Mouse (Mus musculus) left cerebral cortex, postnatal 10 days (tissue): ENCODE measurements around the gene Cd300ld5. TPM values are rescaled to one million over a fixed set of nuclear protein-coding genes. Genes with fewer than 3 reads are reported as not detected.
"Not testable (repeated sequence)": the region's sequence is repeated elsewhere in the genome, so short reads cannot be mapped to it uniquely, and the experiment has no call there.

Source experiments
- DNase-seq, 2 experiments: peaks; one replicate each; pipeline ENCODE4 v3.0.0; 2021 to 2022; ENCODE audit warnings: low spot score in 2 of 2, mixed read lengths in 1 of 2; ENCODE audit errors: extremely low spot score in 1 of 2
- intact Hi-C: fragments of 180-260 bp; cut with DNase I; formaldehyde crosslinking; loops from one replicate; pipeline ENCODE4 v1.15.1; 2025
- total RNA-seq, 2 experiments: library from RNA; stranded (reverse); gene quantifications; 2 replicates each; pipeline ENCODE4 v1.2.3; 2021

Gene Cd300ld5
- total RNA-seq: not detected

DNA sequence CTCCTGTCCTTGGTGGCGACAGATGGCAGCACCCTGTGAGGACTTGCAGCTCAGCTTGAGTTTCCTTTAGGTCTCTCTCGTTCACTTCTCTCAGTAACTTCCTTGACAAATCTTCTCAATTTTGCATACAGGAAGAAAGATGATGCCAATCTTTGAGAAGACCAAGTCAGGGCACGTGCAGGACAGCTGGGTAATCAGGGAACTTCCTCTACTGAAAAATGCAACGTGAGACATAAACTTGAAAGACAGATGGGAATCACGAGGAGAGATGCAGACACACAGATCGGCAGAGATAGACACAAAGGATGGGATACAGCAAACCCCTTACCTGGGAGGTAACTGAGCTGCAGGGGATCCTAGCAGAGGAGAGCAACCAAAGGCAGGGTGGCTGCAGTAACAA, at the start of gene Cd300ld5:
Cd300ld5 (minus strand) TSS at position 101 of the 400 bp plus-strand sequence.
- DNase-seq, intact Hi-C loops: not testable (repeated sequence)

DNA sequence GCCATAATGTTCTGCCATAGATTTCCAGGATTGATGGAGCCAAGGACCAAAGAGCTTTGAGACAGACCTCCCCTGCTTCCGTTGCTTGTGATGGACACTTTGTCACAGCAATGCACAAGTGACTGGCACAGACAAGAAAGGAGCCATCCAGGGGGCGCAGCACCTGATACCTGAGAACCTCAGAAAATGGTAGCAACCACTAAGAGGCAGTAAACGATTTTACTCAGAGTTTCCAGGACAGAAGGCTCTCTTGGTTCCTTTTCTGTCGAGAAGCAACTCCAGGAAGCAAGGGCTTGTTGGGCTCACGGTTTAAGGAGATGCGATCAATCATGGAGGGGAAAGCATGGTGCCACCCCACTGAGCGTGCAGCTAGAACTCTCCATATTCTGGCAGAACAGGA, 48.6 kb upstream of the Cd300ld5 start:
- intact Hi-C loops: no loop called here
- no peak for DNase-seq

DNA sequence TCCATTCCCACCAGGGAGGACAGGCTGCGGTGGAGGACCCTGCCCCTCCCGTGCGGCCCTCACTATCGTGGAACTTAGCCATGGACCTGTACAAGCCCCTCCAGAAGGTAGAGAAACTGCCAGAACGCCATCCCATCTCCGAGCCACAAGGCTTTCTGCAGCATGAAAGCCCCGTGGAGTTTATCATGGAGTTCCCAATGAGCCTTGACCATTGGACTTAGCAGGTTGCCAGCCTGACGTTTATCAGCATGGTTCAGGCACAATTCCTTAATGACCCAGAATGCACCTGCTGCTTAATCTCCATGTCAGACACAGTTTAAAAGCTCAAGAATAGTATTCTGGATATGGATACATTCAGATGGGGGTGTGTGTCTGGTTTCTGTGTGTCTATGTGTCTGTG, 47.5 kb upstream of the Cd300ld5 start:
- intact Hi-C loops: no loop called here

DNA sequence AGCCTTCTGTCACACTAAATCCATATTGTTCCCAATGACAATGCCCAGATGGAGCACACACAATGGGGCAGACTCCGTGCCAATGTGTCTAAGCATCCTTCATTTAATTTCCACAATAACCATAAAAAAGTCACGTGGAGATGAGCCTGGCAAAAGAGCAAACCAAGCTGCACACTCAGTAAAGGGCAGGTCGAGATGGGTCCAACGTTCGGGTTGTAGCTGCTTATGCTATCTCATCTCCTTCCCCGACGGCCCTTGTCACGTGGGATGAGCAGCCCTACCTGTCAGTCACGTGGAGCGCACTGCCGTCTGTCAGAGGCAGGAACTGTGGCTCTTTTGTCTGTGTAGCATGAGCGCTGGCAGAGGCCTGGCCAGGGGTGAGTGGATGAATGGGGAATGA, 47.0 kb upstream of the Cd300ld5 start:
- DNase-seq: no peak
- intact Hi-C loops: loop anchor here (5.0 kb wide), 1 partner anchor 188 kb away; no protein-coding TSS in a partner anchor

More for the DNA sequence above, 47.5 kb upstream of the Cd300ld5 start:
- no peak for DNase-seq

DNA sequence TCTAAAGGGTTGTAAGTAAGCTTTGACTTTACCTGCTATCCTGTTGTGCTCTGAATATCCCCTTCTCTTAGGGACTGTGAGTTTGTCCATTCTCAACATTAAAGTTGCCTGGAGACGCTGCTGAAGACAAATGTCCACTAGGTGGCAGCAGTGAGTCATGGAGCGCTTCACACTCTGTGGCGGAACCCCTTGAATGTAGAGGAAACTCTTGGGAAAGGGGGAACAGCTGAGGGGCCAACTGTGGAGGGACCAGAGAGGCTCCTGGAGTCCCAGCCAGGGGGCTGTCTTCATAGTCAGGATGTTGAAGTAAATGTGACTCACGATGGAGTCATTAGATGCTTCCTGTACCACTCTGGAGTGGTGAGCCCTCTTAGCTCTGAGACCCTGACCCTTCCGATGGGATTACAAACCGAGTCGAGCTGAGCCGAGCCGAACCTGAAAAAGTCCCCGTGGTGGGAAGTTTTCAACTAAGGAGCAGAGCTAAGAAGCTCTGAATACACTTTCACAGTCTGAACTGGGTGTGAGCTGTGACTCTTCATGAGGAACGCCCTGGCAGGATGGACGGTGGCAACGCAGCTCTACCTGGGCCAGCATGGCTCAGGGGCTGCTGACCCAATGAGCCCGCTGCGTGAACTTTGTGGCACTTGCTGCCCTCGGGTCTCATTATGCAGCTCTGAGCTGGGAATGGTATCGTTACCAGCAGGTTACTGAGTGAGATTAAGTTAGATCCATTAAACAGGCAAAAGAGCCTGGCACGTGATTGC, 46.0 kb upstream of the Cd300ld5 start:
- DNase-seq: peak; percentile 74 to 77
- intact Hi-C loops: loop anchor here (2.0 to 5.0 kb wide), 2 partner anchors 69 to 189 kb away; no protein-coding TSS in a partner anchor

DNA sequence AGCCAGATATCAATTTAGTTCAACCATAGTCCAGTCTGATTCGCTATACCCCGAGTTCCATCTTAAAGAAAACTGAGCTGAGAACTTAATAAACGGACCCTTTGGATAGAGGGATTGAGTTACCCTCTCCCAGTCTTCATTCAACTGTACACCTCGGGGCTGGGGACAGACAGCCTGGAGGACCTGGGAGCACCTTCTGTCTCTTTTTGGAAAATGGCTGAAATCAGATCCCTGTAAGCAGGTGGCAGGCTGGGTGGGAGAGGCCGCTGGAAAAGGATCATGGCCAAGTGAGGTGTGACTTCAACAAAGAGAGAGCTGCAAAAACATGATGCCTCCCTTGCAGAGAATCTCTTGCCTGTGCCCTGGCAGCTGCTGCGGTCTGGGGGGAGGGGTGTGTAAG, 44.6 kb upstream of the Cd300ld5 start:
- intact Hi-C loops: loop anchor here (2.0 to 5.0 kb wide), 2 partner anchors 71 to 190 kb away; no protein-coding TSS in a partner anchor
- DNase-seq: no peak

DNA sequence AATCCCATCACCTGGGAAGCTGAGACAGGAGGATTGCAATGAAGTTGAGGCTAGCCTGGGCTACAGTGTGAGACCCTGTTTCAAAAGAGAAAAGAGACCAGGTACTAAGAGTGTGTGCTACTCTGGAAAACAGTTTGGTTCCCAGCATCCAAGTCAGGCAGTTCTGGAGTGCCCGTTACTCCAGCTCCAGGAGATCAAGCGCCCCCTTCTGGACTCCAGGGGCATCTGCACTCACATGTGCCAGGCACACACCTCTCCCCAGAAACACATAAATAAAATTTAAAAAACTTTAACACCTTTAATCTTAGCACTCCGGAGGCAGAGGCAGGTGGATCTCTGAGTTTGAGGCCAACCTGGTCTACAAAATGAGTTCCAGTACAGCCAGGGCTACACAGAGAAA, 43.8 kb upstream of the Cd300ld5 start:
- no peak for DNase-seq
- intact Hi-C loops: loop anchor here (5.0 kb wide), 1 partner anchor 191 kb away; no protein-coding TSS in a partner anchor

DNA sequence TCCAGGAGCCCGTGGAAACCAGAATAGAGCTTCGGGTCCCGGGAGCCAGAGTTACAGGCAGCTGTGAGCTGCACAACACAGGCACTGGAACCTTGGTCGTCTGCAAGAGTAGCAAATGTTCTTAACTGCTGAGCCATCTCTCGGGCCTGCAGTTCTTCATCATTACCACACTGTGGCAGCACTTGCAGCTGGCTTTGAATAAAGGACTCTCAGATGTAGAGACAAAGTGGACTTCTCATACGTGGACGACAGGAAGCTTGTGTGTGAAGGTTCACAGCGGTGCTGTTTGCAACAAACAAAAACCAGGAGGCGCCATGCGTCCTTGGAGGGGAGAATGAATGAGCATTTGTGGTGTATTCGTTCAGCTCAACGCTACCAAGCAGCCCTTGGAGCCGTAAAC, 43.3 kb upstream of the Cd300ld5 start:
- peak; percentile 46 to 49 for DNase-seq
- intact Hi-C loops: loop anchor here (5.0 kb wide), 1 partner anchor 191 kb away; no protein-coding TSS in a partner anchor

DNA sequence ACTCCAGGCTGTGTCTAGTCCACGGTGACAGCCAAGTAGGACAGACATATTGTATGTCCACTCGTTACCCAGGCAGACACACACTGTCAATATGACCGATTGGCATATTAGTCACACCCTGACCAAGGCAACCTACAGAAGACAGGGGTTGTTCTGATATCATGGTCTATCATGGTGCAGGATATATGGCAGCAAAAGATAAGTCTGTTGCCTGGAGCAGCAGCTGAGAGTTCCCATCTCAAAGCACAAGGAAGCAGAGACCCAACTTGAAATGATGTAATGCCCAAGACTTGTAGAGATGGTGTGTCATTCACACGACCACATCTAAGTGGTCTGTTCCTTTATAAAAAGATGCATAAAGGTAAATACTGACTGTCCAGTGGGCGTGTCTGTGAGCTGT, 41.1 kb upstream of the Cd300ld5 start:
- intact Hi-C loops: no loop called here

DNA sequence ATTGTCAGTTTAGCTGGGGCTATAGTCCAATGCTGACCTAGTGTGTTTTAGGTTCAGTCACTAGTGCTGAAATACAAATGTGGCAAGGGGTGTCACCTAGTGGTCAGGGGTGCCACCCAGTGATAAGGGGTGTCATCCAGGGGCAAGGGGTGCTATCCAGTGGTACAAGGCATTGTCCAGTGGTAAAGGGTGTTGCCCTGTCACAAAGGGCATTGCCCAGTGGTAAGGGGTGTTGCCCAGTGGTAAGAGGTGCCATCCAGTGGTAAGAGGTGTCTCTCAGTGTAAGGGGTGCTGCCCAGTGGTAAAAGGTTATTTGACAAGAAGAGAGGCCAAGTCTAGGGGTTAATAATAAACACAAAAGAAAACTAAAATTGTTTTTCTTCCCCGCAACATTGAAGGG, 39.9 kb upstream of the Cd300ld5 start:
- intact Hi-C loops: no loop called here

More for the DNA sequence above, 41.1 kb upstream of the Cd300ld5 start:
- DNase-seq: no peak

DNA sequence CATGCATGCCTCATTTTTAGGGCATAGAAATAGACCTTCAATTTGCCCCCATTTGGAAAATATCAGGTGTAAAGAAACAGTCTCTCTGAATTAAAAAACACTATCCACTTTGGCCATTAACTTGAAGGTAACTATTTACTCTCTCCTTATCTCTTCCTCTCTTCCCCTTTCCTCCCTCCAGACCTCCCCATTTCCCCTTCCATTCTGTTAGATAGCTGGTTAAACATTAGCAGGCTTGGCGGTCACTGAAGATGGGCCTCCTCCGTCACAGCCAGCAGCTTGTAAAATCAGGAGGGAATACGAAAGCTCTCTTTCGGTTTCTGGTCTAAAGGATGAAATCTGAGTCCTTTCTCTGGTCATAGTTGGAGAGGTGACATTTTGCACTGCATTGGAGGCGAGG, 38.3 kb upstream of the Cd300ld5 start:
- no peak for DNase-seq
- intact Hi-C loops: no loop called here

More for the DNA sequence above, 39.9 kb upstream of the Cd300ld5 start:
- DNase-seq: no peak

DNA sequence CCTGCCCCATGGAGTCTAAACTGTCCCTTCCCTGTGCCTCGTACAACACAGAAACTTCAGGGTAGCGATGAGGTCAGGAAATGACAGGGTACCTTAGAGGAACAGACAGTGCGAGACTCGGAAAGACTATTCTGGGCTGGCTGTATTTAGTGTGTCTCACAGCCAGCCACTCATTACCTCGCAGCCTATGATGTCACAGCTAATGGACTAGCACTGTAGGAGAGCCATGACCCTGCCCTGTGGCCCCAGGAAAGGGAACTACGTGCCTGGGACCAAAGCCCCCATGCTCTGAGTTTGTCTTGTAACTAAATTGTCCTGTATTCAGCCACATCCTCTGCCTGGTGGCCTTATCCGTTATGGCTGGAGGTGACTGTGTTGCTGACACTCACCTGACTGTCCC, 37.8 kb upstream of the Cd300ld5 start:
- intact Hi-C loops: no loop called here

DNA sequence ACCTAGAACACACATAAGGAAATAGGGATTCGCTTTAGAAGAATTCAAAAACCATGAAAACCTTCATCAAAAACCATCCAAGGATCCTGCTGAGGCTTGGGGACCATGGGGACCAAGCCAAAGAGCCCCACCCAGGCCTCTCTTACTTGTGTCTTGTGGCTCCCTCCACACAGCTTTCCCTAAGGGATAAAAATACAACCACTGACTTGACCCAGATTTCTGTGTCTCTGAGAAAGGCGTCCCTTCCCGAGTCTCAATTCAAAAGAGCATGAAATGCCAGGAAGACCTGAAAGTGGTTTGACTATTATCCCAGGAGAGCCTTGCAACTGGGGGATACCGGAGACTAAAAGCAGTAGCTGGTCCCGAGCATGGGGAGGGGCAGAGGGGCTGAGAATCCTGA, 35.4 kb upstream of the Cd300ld5 start:
- intact Hi-C loops: no loop called here
- no peak for DNase-seq

More for the DNA sequence above, 37.8 kb upstream of the Cd300ld5 start:
- no peak for DNase-seq

DNA sequence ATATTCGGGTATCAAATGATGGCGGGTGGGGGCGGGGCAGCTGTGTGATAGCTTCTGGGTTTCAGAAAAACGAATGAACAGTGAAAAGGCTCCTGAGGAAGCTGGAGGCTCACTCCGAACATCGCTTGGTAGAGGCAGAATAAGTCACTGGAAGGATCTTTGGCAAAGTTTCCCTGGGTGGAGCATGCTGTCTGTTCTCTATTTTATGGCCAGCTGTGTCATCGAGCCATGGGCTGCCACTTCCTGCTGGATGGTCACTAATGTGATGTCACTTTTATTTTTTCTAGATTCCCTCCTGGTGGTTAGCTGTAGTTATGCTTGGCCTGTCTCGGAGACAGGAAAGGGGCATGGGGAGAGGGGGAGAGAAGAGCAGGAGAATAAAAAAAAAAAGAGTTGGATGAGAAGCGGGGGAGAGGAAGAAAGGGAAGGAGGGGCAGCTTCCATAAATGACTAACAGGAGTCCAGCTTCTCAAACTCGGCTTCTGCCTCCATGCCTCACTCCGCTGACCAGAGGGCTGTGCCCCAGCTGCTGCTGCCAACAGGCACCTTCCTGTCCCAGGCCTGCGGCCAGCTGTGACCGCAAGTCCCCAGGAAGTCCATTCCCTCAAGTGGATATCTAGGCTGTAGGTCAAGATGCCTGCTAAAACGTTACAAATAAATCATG, 34.2 kb upstream of the Cd300ld5 start:
- DNase-seq: peak in 1 of 2 experiments; percentile 63
- intact Hi-C loops: no loop called here

DNA sequence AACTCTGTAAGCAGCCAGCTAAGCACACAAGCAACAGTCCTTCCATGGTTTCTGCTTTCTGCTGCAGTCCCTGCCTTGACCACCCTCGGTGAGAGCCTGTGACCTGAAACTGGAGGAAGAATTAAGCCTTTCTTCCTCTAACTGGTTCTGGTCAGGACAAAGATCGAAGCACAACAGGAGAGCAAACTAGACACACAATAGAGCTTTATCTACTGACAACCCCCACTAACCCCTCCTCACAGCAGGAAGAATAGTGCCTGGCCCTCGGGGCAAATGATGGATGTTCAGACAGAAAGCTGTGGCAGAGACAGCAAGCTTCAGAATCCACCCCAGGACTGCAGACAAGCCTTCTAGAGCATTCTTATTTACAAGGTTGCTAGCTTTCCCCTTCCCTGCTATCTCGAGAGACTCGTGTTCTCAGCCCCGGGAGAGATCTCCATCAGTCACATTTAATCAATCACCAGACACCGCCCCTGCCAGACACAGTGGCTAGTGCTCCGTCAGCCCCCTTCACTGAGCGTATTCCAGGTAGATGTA, 33.5 kb upstream of the Cd300ld5 start:
- intact Hi-C loops: no loop called here
- no peak for DNase-seq

DNA sequence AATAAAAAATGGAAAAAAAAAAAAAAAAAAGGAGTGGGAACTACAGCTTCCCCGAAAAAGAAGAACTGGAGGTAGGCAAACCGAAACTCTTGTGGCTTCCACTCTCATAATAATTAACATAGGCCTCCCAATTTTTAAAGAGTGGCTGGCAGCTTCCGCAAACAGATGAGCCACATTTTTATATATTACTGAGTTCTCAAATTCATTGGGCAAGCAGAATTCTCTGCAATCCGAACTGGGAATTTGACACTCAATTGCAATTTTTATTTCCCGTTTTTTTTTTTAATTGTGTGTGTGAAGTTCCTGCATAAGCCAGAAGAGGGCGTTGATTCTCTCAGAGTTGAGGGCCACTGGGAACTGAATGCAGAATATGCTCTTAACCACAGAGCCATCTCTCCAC, 29.2 kb upstream of the Cd300ld5 start:
- no peak for DNase-seq
- intact Hi-C loops: no loop called here

DNA sequence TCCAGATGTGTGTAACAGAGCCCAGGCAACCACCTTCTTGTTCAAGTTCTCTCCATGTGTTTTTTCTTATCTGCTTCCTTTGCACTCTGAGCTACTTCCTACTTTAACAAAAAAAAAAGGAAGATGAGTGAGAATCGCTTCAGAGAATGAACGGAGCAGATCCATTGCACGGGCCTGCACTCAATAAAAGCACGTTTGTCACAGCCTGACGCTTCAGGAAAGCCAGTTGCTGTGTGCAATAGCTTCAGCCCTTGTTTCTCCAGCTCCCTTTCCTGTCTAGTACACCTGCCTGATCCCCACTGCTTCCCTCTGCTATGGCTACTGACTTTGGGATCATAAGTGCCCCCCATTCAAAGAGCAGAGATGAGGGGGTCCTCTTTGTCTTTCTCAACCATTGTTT, 24.5 kb upstream of the Cd300ld5 start, which contains the start of gene Cd300e:
Cd300e (minus strand) TSS at position 101 of the 400 bp plus-strand sequence.
- DNase-seq: no peak
- intact Hi-C loops: no loop called here

DNA sequence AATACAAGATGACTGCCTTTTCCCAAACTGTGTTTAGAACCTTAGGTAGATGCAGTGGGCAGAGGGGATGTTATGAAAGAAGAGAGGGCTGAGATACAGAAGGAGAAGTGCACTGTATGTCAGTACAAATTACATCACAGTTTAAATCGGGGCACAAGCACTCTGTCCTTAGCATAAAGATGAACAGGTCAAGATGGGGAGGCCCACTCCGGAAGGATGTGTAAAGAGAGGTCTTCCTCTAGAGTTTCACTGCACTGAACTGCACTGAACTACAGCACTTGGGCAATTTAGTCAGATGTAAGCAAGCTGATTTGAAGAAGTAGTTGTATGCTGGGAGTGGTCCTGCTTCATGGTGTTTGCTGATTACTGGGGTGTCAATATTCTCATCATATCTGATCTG, 22.2 kb upstream of the Cd300ld5 start:
- intact Hi-C loops: no loop called here
- no peak for DNase-seq

DNA sequence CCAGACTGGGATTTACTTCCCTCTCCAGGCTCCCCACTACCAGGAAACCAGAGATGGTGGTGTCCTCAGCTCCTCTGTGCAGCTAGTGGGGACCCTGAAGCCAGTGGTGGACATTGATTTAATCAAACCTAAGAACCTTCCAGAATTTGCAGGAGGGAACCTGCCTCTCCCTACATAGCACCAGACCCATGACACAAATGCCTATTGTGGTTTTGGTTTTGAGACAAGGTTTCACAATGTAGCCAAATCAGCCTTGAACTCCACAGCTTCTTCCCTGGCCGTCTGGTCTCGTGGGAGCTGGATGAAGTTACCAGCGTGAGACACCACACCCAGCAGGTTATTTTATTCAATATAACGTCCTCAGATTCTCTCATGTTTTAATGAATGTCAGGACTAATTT, 21.1 kb upstream of the Cd300ld5 start:
- no peak for DNase-seq
- intact Hi-C loops: no loop called here

DNA sequence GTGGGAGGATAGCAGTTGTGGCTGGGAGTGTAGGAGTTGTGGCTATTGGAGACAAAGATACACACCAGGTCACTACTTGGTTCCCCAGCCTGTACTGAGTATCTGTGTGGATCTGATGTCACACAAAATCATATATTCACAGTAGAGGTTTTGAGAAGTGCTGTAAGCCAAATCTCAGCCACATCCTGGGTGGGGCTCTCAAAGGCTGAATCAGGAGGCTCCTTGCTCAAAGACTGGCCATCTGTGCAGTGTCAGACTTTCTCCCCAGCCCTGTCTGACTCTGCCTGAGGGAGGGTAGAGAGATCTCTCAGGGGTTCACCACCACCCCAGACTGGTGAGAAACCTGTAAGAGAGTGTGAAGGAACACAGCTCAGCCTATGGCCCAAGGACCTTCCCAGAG, 17.0 kb upstream of the Cd300ld5 start:
- DNase-seq: no peak
- intact Hi-C loops: no loop called here
